Mouse (Mus musculus): ENCODE data around the gene Sh2d7.

DNA sequence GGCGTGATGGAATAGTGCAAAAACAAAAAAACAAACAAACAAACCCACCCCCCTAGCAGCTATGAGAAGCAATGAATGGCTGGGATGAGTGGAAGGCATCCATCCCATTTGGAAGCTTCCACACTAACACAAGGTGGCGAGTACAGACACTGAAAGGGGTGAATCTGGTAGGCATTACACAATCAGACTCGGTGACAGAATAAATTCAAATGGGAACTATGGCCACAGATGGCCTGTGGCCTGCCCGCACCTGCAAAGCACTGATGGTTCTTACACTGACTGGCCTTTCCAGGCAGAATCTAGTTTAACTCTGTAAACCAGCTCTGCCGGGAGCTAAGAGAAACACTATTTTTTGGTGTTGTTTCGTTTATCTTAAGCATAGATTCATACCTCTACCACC, 39.5 kb upstream of the Sh2d7 start:
- TF ChIP-seq CTCF (IDR thresholded peaks at IDR 0.05; ENCODE audit: low read depth) (no peak), EP300 (IDR thresholded peaks at IDR 0.05; ENCODE audit: low read depth) (no peak)

All from heart, postnatal 0 days (tissue).